Mouse (Mus musculus) limb, embryonic 11.5 days (tissue): ENCODE data around the gene Tmem143. TPM values are rescaled to one million over a fixed set of nuclear protein-coding genes. Genes with fewer than 3 reads are reported as not detected.
"Not testable (repeated sequence)": the region's sequence is repeated elsewhere in the genome, so short reads cannot be mapped to it uniquely, and the experiment has no call there.

Source experiments
- ATAC-seq: fragments of 200-750 bp; cut with Nextera tagmentation; 2 replicates; pipeline ENCODE4 v1.8.0; 2017; ENCODE audit warnings: low read depth; ENCODE audit not compliant: insufficient number of reproducible peaks, low FRiP score, low TSS enrichment
- DNase-seq: peaks from one replicate; pipeline ENCODE4 v3.0.0-alpha.2; 2015; ENCODE audit warnings: low spot score
- H3K27ac ChIP-seq: fragments of 300-500 bp; sonication (generic); replicated peaks from 2 replicates; pipeline ENCODE4 v1.5.1; 2014; ENCODE audit warnings: low read depth, mild to moderate bottlenecking, low read length
- H3K27me3 ChIP-seq: fragments of 300-500 bp; sonication (generic); 2 replicates; pipeline ENCODE4 v1.6.1; 2014; ENCODE audit warnings: mild to moderate bottlenecking, low read length, mixed read lengths; ENCODE audit not compliant: control insufficient read depth, insufficient read depth
- H3K36me3 ChIP-seq: fragments of 300-500 bp; sonication (generic); 2 replicates; pipeline ENCODE4 v1.6.1; 2014; ENCODE audit warnings: mild to moderate bottlenecking, low read length, moderate library complexity, mixed read lengths; ENCODE audit not compliant: control insufficient read depth, insufficient read depth
- H3K4me1 ChIP-seq: fragments of 300-500 bp; sonication (generic); 2 replicates; pipeline ENCODE4 v1.6.1; 2014; ENCODE audit warnings: low read length, mixed read lengths; ENCODE audit not compliant: control insufficient read depth, insufficient read depth
- H3K4me2 ChIP-seq: fragments of 300-500 bp; sonication (generic); 2 replicates; pipeline ENCODE4 v1.6.1; 2014; ENCODE audit warnings: low read depth, mild to moderate bottlenecking, moderate library complexity; ENCODE audit not compliant: severe bottlenecking
- H3K4me3 ChIP-seq: fragments of 300-500 bp; sonication (generic); 2 replicates; pipeline ENCODE4 v1.5.1; 2014; ENCODE audit warnings: low read depth, low read length
- H3K9ac ChIP-seq: fragments of 300-500 bp; sonication (generic); 2 replicates; pipeline ENCODE4 v1.6.1; 2014; ENCODE audit warnings: mild to moderate bottlenecking, low read length
- H3K9me3 ChIP-seq: fragments of 300-500 bp; sonication (generic); 2 replicates; pipeline ENCODE4 v1.6.1; 2016; ENCODE audit warnings: low read length; ENCODE audit not compliant: control insufficient read depth
- WGBS: fragments of 180-500 bp; shearing (Covaris S2); extraction: QIAGEN DNeasy Blood & Tissue Kit; methylation state at CpG from one replicate; pipeline ENCODE4 v1.1.7; 2014; 5-methylcytosine and 5-hydroxymethylcytosine counted together
- polyA plus RNA-seq: library from polyadenylated mRNA; unstranded; fragments of >200 nt; fragmentation: Nextera tagmentation; extraction: Ambion mirVana; gene quantifications from 2 replicates; pipeline ENCODE4 v1.2.1, GENCODE M21; 2014

Tmem143 gene
- polyA plus RNA-seq, 1 experiment from 2014 or later = 4.3 TPM

- Histone ChIP-seq H3K4me3 (no peak overlapping the region), H3K4me1 (no peaks in the 10 kb centered on the region), H3K9ac (no peak overlapping the region), H3K27ac (no peak overlapping the region), H3K36me3 (no peaks in the 10 kb centered on the region), H3K4me2 (no peak overlapping the region), H3K27me3 (no peaks in the 10 kb centered on the region), H3K9me3 (no peaks in the 10 kb centered on the region)
- ATAC-seq (no peak), DNase-seq (no peak)
- 78% methylated on average over 9 of the region's 9 CpGs for WGBS
Measured at GRCm38 (mm10) chr7:45941986-45942385, 45.2 kb downstream of the Tmem143 start.

GRCm38 (mm10) chr7:45943280-45943679 lies 46.5 kb downstream of the Tmem143 start:
- not testable (repeated sequence) for ATAC-seq, H3K27me3 ChIP-seq, H3K27ac ChIP-seq, H3K4me3 ChIP-seq, H3K4me2 ChIP-seq, DNase-seq, H3K36me3 ChIP-seq, H3K9me3 ChIP-seq, H3K4me1 ChIP-seq, H3K9ac ChIP-seq
- 75% methylated on average over 1 of the region's 1 CpGs for WGBS

GRCm38 (mm10) chr7:45949061-45949460 lies 52.3 kb downstream of the Tmem143 start:
- H3K27ac ChIP-seq = no peak overlapping the region
- H3K4me3 ChIP-seq = no peak overlapping the region
- no peak for DNase-seq
- WGBS = 92% methylated on average over 4 of the region's 4 CpGs
- no peaks in the 10 kb centered on the region for H3K9me3 ChIP-seq
- H3K9ac ChIP-seq = no peak overlapping the region
- no peak for ATAC-seq
- no peaks in the 10 kb centered on the region for H3K4me1 ChIP-seq
- no peaks in the 10 kb centered on the region; the same call in 1 of the 2 replicates for H3K27me3 ChIP-seq
- no peaks in the 10 kb centered on the region for H3K36me3 ChIP-seq
- H3K4me2 ChIP-seq = no peak overlapping the region

- no peak for ATAC-seq
- 70% methylated on average over 4 of the region's 4 CpGs for WGBS
- DNase-seq = no peak
- Histone ChIP-seq H3K36me3 (no peaks in the 10 kb centered on the region), H3K4me3 (no peak overlapping the region), H3K27me3 (no peaks in the 10 kb centered on the region), H3K9me3 (no peaks in the 10 kb centered on the region), H3K4me2 (no peak overlapping the region), H3K9ac (no peak overlapping the region), H3K4me1 (no peaks in the 10 kb centered on the region), H3K27ac (no peak overlapping the region)
Measured at GRCm38 (mm10) chr7:45956611-45957010, 59.9 kb downstream of the Tmem143 start.

Other genes with a start within 250 kb of the Tmem143 start
- gene Fut2, start 230.5 kb upstream of the Tmem143 start, polyA plus RNA-seq = 0.12 and 0.28 TPM in 2 replicates
- 0.24 and 0.44 TPM in 2 replicates for gene Ntn5, start 212.9 kb upstream of the Tmem143 start, polyA plus RNA-seq
- gene Sec1, start 202.5 kb upstream of the Tmem143 start, polyA plus RNA-seq = 0.11 and 0.37 TPM in 2 replicates
- 5.1 and 5.5 TPM in 2 replicates for gene Car11, start 197.1 kb upstream of the Tmem143 start, polyA plus RNA-seq
- 4.2 and 4.9 TPM in 2 replicates for gene Dbp, start 191.9 kb upstream of the Tmem143 start, polyA plus RNA-seq
- gene Rpl18, start 181.5 kb upstream of the Tmem143 start, polyA plus RNA-seq = 1,181 and 1,244 TPM in 2 replicates
- 28.4 and 28.5 TPM in 2 replicates for gene Sphk2, start 178.9 kb upstream of the Tmem143 start, polyA plus RNA-seq
- 0.65 and 0.82 TPM in 2 replicates for gene Fam83e, start 175.7 kb upstream of the Tmem143 start, polyA plus RNA-seq
- not detected in 2 replicates for gene Spaca4, start 171.1 kb upstream of the Tmem143 start, polyA plus RNA-seq
- gene Lmtk3, start 113.2 kb upstream of the Tmem143 start, polyA plus RNA-seq = 3.6 and 4.6 TPM in 2 replicates
- 0.77 and 3.2 TPM in 2 replicates for gene Sult2b1, start 112.3 kb upstream of the Tmem143 start, polyA plus RNA-seq
- 176 TPM in 2 replicates for gene Cyth2, start 82.4 kb upstream of the Tmem143 start, polyA plus RNA-seq
- 1.4 and 1.5 TPM in 2 replicates for gene Kcnj14, start 72.2 kb upstream of the Tmem143 start, polyA plus RNA-seq
- gene Grwd1, start 66.0 kb upstream of the Tmem143 start, polyA plus RNA-seq = 90.6 and 94.3 TPM in 2 replicates
- 72.7 and 97.1 TPM in 2 replicates for gene Kdelr1, start 24.2 kb upstream of the Tmem143 start, polyA plus RNA-seq
- 0.07 TPM in 1 of 2 replicates, not detected in the other for gene Grin2d, start 18.6 kb upstream of the Tmem143 start, polyA plus RNA-seq
- gene Syngr4, start 227 bp upstream of the Tmem143 start, polyA plus RNA-seq = 1.0 and 1.8 TPM in 2 replicates
- 30.3 and 35.9 TPM in 2 replicates for gene Emp3, start 24.5 kb downstream of the Tmem143 start, polyA plus RNA-seq
- gene Ccdc114, start 27.1 kb downstream of the Tmem143 start, polyA plus RNA-seq = 3.8 and 4.7 TPM in 2 replicates
- gene Abcc6, start 133.4 kb downstream of the Tmem143 start, polyA plus RNA-seq = 0.15 and 0.21 TPM in 2 replicates
- gene Nomo1, start 136.8 kb downstream of the Tmem143 start, polyA plus RNA-seq = 11.9 and 13.2 TPM in 2 replicates
- 0.16 TPM in 1 of 2 replicates, not detected in the other for gene Kcnj11, start 203.8 kb downstream of the Tmem143 start, polyA plus RNA-seq